Mouse (Mus musculus): ENCODE results near the gene Gm7356.
"Not testable (repeated sequence)": the region's sequence is repeated elsewhere in the genome, so short reads cannot be mapped to it uniquely, and the experiment has no call there.

Gm7356 gene

DNA sequence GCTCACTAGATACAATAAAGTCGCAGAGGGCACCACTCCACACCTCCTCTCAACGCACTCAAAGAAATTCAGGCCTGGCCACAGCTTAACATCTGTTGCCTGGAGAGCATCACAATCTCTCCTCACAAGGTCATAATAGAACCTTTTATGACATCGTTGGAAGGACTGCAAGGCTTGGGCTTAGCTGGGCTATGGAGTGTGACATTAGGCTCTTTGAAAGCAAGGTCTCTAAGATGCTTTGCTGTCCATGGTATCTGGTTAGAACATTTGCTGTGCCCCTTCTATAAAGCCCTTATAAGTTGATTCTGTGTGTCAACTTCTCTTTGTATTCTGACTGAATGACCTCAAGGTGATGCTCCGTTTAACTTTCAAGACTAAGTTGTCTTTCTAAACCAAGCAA lies at the start of gene Gm7356:
Gene Gm7356, minus strand, starts transcription at position 101 of the 400 bp plus-strand sequence.
- not testable (repeated sequence) for DNase-seq (ENCODE audit: extremely low read depth, low read depth, low spot score)

DNA sequence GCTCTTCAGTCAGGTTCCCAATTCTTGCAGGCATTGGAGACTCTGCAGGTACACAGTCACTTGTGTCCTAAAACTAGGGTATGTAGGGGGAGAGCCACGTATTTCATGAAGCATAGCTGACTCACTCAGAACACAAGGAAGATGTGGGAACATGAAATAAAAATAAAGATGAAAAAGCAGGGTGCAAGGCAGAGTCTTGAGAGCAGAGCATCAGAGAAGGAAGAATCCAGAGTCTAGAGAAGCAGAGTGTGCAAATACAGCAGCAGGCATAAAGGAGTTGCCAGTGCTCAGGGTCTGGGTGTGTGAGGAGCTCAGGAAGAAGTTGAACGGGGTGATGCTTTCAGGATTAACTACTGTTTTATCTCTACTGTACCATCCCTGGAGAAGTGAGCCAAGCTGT lies 38.4 kb upstream of the Gm7356 start:
- not testable (repeated sequence) for DNase-seq (ENCODE audit: extremely low read depth, low read depth, low spot score)

DNA sequence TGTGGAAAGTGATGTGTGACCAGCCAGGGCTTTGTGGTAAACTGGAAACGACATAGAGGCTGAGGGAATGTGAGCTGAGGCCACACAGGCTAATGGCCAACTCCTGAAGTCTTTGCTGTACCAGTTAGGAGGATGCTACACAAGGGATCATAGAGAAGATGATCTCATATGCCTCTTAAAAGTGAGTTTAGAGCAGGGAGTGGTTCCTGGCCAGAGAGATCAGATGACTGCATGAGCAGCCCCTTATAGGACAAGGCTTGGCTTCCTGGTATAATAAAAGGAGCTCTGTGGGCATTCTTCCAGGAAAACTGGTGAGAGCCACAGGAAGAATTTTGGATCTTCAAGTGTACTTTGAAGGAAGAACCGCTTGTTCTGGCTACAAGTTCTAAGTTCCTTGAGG lies 33.5 kb upstream of the Gm7356 start:
- DNase-seq (ENCODE audit: extremely low read depth, low read depth, low spot score) = not testable (repeated sequence)

- not testable (repeated sequence) for DNase-seq (ENCODE audit: extremely low read depth, low read depth, low spot score)
These were observed 32.6 kb upstream of the Gm7356 start for GRCm38 (mm10) chr17:14036113-14036512.

- DNase-seq (ENCODE audit: extremely low read depth, low read depth, low spot score) = not testable (repeated sequence)
These were observed 10.1 kb downstream of the Gm7356 start for GRCm38 (mm10) chr17:13993425-13993824.

DNA sequence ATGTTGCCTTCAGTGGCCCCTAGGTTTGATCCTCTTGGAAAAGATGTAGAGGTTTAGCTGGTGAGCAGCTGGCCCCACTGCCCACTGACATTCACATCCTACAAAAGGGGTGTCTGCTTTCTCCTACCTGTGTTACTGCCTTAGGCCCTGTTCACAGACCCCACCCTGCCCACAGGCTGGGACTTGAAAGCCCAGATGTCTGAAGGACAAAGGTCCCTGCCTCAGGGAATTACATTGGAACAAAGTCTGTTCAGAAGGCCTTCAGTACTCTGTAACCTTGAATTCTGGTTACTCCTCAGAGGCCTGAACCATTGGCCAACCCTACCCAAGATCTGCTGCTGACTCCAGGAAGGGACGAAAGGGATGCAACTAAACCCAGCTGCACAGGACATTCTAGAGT lies 15.8 kb downstream of the Gm7356 start:
- no peak for DNase-seq (ENCODE audit: extremely low read depth, low read depth, low spot score)

DNA sequence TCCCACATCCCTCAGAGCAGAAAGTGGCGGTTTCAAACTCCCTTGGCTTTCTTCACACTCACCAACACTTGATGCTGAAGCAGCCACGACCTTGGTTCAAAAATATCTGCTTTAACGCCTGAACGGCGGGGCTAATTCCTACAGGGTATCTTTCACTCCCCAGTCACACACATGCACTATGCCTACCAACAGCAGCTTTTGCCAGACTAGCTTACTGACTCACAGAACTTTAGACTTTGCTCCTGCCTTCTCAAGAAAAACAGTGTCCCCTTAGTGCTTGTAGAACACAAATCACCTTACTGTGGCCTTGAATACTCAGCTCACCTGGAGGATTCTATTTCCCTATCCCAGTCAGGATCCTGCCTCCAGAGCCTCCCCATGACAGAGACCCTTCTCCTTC lies 32.7 kb downstream of the Gm7356 start:
- DNase-seq (ENCODE audit: extremely low read depth, low read depth, low spot score) = not testable (repeated sequence)

DNA sequence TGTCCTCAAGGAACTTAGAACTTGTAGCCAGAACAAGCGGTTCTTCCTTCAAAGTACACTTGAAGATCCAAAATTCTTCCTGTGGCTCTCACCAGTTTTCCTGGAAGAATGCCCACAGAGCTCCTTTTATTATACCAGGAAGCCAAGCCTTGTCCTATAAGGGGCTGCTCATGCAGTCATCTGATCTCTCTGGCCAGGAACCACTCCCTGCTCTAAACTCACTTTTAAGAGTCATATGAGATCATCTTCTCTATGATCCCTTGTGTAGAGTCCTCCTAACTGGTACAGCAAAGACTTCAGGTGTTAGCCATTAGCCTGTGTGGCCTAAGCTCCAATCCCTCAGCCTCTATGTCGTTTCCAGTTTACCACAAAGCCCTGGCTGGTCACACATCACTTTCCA lies 33.6 kb downstream of the Gm7356 start:
- DNase-seq (ENCODE audit: extremely low read depth, low read depth, low spot score) = not testable (repeated sequence)

DNA sequence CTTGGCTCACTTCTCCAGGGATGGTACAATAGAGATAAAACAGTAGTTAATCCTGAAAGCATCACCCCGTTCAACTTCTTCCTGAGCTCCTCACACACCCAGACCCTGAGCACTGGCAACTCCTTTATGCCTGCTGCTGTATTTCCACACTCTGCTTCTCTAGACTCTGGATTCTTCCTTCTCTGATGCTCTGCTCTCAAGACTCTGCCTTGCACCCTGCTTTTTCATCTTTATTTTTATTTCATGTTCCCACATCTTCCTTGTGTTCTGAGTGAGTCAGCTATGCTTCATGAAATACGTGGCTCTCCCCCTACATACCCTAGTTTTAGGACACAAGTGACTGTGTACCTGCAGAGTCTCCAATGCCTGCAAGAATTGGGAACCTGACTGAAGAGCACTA lies 38.5 kb downstream of the Gm7356 start:
- DNase-seq (ENCODE audit: extremely low read depth, low read depth, low spot score) = not testable (repeated sequence)

GRCm38 (mm10) chr17:13962245-13962644 lies 41.3 kb downstream of the Gm7356 start:
- not testable (repeated sequence) for DNase-seq (ENCODE audit: extremely low read depth, low read depth, low spot score)

- DNase-seq (ENCODE audit: extremely low read depth, low read depth, low spot score) = not testable (repeated sequence)
These were observed 45.4 kb downstream of the Gm7356 start for GRCm38 (mm10) chr17:13958129-13958528.

- DNase-seq (ENCODE audit: extremely low read depth, low read depth, low spot score) = not testable (repeated sequence)
These were observed 51.9 kb downstream of the Gm7356 start for GRCm38 (mm10) chr17:13951570-13951969.
